Mouse (Mus musculus) CH12.LX (cell line): ENCODE measurements around the gene Pcyt2. TPM values are rescaled to one million over a fixed set of nuclear protein-coding genes. Genes with fewer than 3 reads are reported as not detected.

ENCODE experiments used
- DNase-seq: peaks from one replicate; pipeline ENCODE4 v3.0.0-alpha.2; 2013; ENCODE audit errors: extremely low read depth
- H3K27ac ChIP-seq: 2 replicates; pipeline ENCODE4 v1.5.1; 2012; ENCODE audit warnings: low read depth, mild to moderate bottlenecking, control low read depth, moderate library complexity; ENCODE audit not compliant: insufficient read depth
- H3K27me3 ChIP-seq: replicated peaks from 2 replicates; pipeline ENCODE3; 2012; ENCODE audit warnings: inconsistent platforms
- H3K36me3 ChIP-seq, 2 experiments: replicated peaks in 1 of 2; 2 replicates each; pipeline versions ENCODE3 to v1.6.1; 2012; ENCODE audit warnings: inconsistent platforms in 1 of 2, low read length in 1 of 2, mild to moderate bottlenecking in 1 of 2, mixed read lengths in 1 of 2, moderate library complexity in 1 of 2; ENCODE audit not compliant: control insufficient read depth in 1 of 2, insufficient read depth in 1 of 2
- H3K4me1 ChIP-seq, 2 experiments: 2 replicates each; pipeline ENCODE4 v1.6.1; 2012; ENCODE audit warnings: inconsistent platforms in 1 of 2, moderate library complexity in 1 of 2; ENCODE audit not compliant: insufficient read depth in 2 of 2, control insufficient read depth in 1 of 2
- H3K4me2 ChIP-seq: 2 replicates; pipeline ENCODE4 v1.6.1; 2012; ENCODE audit warnings: low read depth, mild to moderate bottlenecking, control low read depth; ENCODE audit not compliant: poor library complexity, insufficient read depth, severe bottlenecking
- H3K4me3 ChIP-seq, 3 experiments: fragments of 150-350 bp in 1 of 3; sonication (generic) in 1 of 3; replicated peaks in 1 of 3; 2 replicates each; pipeline versions ENCODE3 to v1.5.1; 2011 to 2012; ENCODE audit warnings: low read depth in 2 of 3, low read length in 2 of 3, mild to moderate bottlenecking in 2 of 3, moderate library complexity in 2 of 3, control low read depth in 1 of 3, improper control_type of control experiment in 1 of 3, inconsistent platforms in 1 of 3, mixed read lengths in 1 of 3; ENCODE audit not compliant: poor library complexity in 1 of 3
- H3K79me2 ChIP-seq: replicated peaks from 2 replicates; pipeline ENCODE4 v1.6.1; 2012; ENCODE audit warnings: mild to moderate bottlenecking, moderate library complexity; ENCODE audit not compliant: control insufficient read depth, poor library complexity, insufficient read depth, severe bottlenecking; ENCODE audit errors: extremely low read depth
- H3K9ac ChIP-seq: 2 replicates; pipeline ENCODE4 v1.6.1; 2012; ENCODE audit warnings: low read depth, mild to moderate bottlenecking, control low read depth, moderate library complexity; ENCODE audit not compliant: insufficient read depth
- H3K9me3 ChIP-seq: replicated peaks from 2 replicates; pipeline ENCODE3; 2012; ENCODE audit warnings: low read length, inconsistent platforms, mixed read lengths
- CTCF ChIP-seq, 2 experiments: IDR thresholded peaks in 1 of 2; conservative IDR thresholded peaks in 1 of 2; 2 replicates each; pipeline ENCODE4 v1.5.1; 2011 to 2012; ENCODE audit warnings: low read depth in 2 of 2, low read length in 2 of 2, improper control_type of control experiment in 1 of 2, inconsistent platforms in 1 of 2, mild to moderate bottlenecking in 1 of 2, moderate library complexity in 1 of 2
- E2F4 ChIP-seq: IDR thresholded peaks from 2 replicates; pipeline ENCODE4 v1.6.1; 2011; ENCODE audit warnings: low read depth, low read length, improper control_type of control experiment; ENCODE audit not compliant: insufficient replicate concordance
- ETS1 ChIP-seq: conservative IDR thresholded peaks from 2 replicates; pipeline ENCODE4 v1.6.1; 2012; ENCODE audit warnings: low read depth, mild to moderate bottlenecking, inconsistent platforms, low read length, improper control_type of control experiment, moderate library complexity
- GABPA ChIP-seq: IDR thresholded peaks from 2 replicates; pipeline ENCODE4 v1.6.1; 2012; ENCODE audit warnings: low read depth, low read length, improper control_type of control experiment, inconsistent platforms; ENCODE audit not compliant: insufficient replicate concordance
- HCFC1 ChIP-seq: IDR thresholded peaks from 2 replicates; pipeline ENCODE4 v1.6.1; 2012; ENCODE audit warnings: low read depth, mild to moderate bottlenecking, inconsistent platforms, low read length, improper control_type of control experiment
- JUND ChIP-seq: conservative IDR thresholded peaks from 2 replicates; pipeline ENCODE4 v1.6.1; 2011; ENCODE audit warnings: low read depth, low read length, improper control_type of control experiment
- KAT2A ChIP-seq: IDR thresholded peaks from 2 replicates; pipeline ENCODE4 v1.6.1; 2012; ENCODE audit warnings: low read length, improper control_type of control experiment, inconsistent platforms; ENCODE audit not compliant: insufficient replicate concordance
- MAX ChIP-seq: IDR thresholded peaks from 2 replicates; pipeline ENCODE4 v1.6.1; 2011; ENCODE audit warnings: low read length, improper control_type of control experiment
- MAZ ChIP-seq: IDR thresholded peaks from 2 replicates; pipeline ENCODE4 v1.6.1; 2012; ENCODE audit warnings: low read depth, mild to moderate bottlenecking, inconsistent platforms, low read length, improper control_type of control experiment, moderate library complexity
- MEF2A ChIP-seq: IDR thresholded peaks from 2 replicates; pipeline ENCODE4 v1.6.1; 2014; ENCODE audit warnings: low read depth, mild to moderate bottlenecking, inconsistent platforms, low read length, improper control_type of control experiment, borderline replicate concordance
- NRF1 ChIP-seq: IDR thresholded peaks from 2 replicates; pipeline ENCODE4 v1.6.1; 2014; ENCODE audit warnings: low read depth, mild to moderate bottlenecking, inconsistent platforms, low read length, improper control_type of control experiment, moderate library complexity
- RCOR1 ChIP-seq: conservative IDR thresholded peaks from 2 replicates; pipeline ENCODE4 v1.6.1; 2012; ENCODE audit warnings: low read depth, mild to moderate bottlenecking, inconsistent platforms, low read length, improper control_type of control experiment
- SMC3 ChIP-seq: IDR thresholded peaks from 2 replicates; pipeline ENCODE4 v1.6.1; 2011; ENCODE audit warnings: low read depth, low read length, improper control_type of control experiment
- TCF12 ChIP-seq: IDR thresholded peaks from 2 replicates; pipeline ENCODE4 v1.6.1; 2014; ENCODE audit warnings: low read depth, mild to moderate bottlenecking, inconsistent platforms, low read length, improper control_type of control experiment
- UBTF ChIP-seq: IDR thresholded peaks from 2 replicates; pipeline ENCODE4 v1.6.1; 2012; ENCODE audit warnings: low read depth, mild to moderate bottlenecking, inconsistent platforms, low read length, improper control_type of control experiment, moderate library complexity
- USF2 ChIP-seq: conservative IDR thresholded peaks from 2 replicates; pipeline ENCODE4 v1.6.1; 2011; ENCODE audit warnings: low read depth, low read length, improper control_type of control experiment
- ZC3H11A ChIP-seq: IDR thresholded peaks from 2 replicates; pipeline ENCODE4 v1.6.1; 2012; ENCODE audit warnings: low read depth, mild to moderate bottlenecking, inconsistent platforms, low read length, improper control_type of control experiment
- ZMIZ1 ChIP-seq: IDR thresholded peaks from 2 replicates; pipeline ENCODE4 v1.6.1; 2012; ENCODE audit warnings: low read depth, mild to moderate bottlenecking, inconsistent platforms, low read length, improper control_type of control experiment
- ZNF384 ChIP-seq: IDR thresholded peaks from 2 replicates; pipeline ENCODE4 v1.6.1; 2012; ENCODE audit warnings: low read depth, low read length, improper control_type of control experiment, inconsistent platforms
- dilution Hi-C: fragments of 300-500 bp; cut with MboI; formaldehyde crosslinking; loops from 2 replicates; pipeline ENCODE4 v1.14.3; 2020; ENCODE audit warnings: low sequenced_read_pairs; ENCODE audit not compliant: extremely low pct_unique_long_range_greater_than_20kb, extremely low pct_ligation_motif_present
- in situ Hi-C: fragments of 300-500 bp; cut with MboI; formaldehyde crosslinking; loops from 3 replicates; pipeline ENCODE4 v1.14.3; 2019; ENCODE audit warnings: low sequenced_read_pairs, low pct_ligation_motif_present, low pct_unique_long_range_greater_than_20kb, mixed read lengths
- polyA plus RNA-seq: library from polyadenylated mRNA; unstranded; fragments of >175 nt; gene quantifications from 2 replicates; pipeline ENCODE4 v1.2.1, GENCODE M21; 2012; ENCODE audit warnings: low read depth; ENCODE audit not compliant: insufficient read length
- total RNA-seq, 2 experiments: library from RNA; depleted of rRNA; stranded (reverse); fragments of 300-350 nt in 1 of 2; fragments of >200 nt in 1 of 2; gene quantifications; 2 replicates each; pipeline ENCODE4 v1.2.3; 2012 to 2014

The Pcyt2 gene
- total and polyA plus RNA-seq, 3 experiments = 154 to 166 (median 155) TPM

DNA sequence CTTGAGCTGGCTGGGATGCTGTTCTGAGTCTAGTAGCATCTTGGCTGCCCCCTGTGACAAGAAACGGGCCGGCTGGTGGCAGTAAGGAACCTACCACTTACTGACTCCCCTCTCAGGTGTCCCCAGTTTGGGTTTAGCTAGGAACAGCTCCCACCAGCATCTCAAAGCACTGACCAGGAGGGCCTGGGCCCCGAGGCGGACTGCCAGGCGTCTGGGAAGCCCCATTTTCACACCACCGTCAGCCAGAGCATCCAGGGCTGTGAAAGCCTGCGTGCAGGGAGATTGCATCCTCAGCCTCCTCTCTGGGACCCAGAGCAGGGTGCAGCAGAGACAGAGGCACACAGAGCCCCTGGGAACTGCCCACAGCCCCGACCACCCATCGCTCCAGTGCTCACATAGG lies 23.5 kb upstream of the Pcyt2 start:
- in situ Hi-C loops (no loop called here), dilution Hi-C loops (no loop called here)
- Histone ChIP-seq H3K79me2 (no peaks in the 10 kb centered on the region), H3K9ac (no peak overlapping the region), H3K9me3 (no peaks in the 10 kb centered on the region), H3K4me2 (no peak overlapping the region), H3K27me3 (no peaks in the 10 kb centered on the region), H3K27ac (no peak overlapping the region), H3K36me3 (peaks cover 15 to 44% of the 10 kb centered on the region in 2 experiments), H3K4me3 (no peak overlapping the region), H3K4me1 (peaks cover 13 to 39% of the 10 kb centered on the region in 2 experiments)
- no peak for DNase-seq
- TF ChIP-seq NRF1 (no peak), GABPA (no peak), UBTF (no peak), ZMIZ1 (no peak), MAZ (no peak), RCOR1 (no peak), ZC3H11A (no peak), USF2 (no peak), SMC3 (no peak), TCF12 (no peak), MAX (no peak), ETS1 (no peak), ZNF384 (no peak)

DNA sequence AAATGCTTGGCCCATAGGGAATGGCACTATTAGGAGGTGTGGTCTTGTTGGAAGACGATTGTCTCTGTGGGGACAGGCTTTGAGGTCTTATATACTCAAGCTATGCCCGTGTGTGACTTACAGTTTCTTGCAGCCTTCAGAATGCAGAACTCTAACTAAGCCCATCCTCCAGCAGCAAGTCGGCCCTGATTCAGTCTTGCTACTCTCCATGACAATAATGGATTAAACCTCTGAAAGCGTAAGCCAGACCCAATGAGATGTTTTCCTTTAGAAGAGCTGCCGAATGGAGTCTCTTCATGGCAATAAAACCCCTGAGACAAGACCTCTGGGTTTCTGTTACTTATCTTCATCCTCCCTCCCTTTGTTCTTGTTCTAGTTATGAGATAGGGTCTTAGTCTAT lies 17.1 kb upstream of the Pcyt2 start:
- Histone ChIP-seq H3K4me3 (no peak overlapping the region), H3K4me1 (peaks cover 8 to 34% of the 10 kb centered on the region in 2 experiments), H3K9ac (no peak overlapping the region), H3K9me3 (no peaks in the 10 kb centered on the region), H3K27me3 (no peaks in the 10 kb centered on the region), H3K36me3 (peaks cover 0 to 25% of the 10 kb centered on the region in 2 experiments), H3K4me2 (no peak overlapping the region), H3K27ac (no peak overlapping the region), H3K79me2 (peaks cover 25% of the 10 kb centered on the region)
- DNase-seq = no peak
- TF ChIP-seq USF2 (no peak), CTCF (conservative IDR thresholded peaks at IDR 0.05 in 1 of 2, IDR thresholded peaks at IDR 0.05 in 1 of 2; ENCODE audit: low read depth in 2 of 2, low read length in 2 of 2) (no peak), NRF1 (no peak), MEF2A (no peak), JUND (no peak), E2F4 (no peak), HCFC1 (no peak), KAT2A (no peak), ZC3H11A (no peak)
- dilution Hi-C loops = no loop called here
- in situ Hi-C loops = no loop called here
